Mouse (Mus musculus): Measurements from ENCODE around the gene Olfr1423.
A peak's percentile ranks its signal among the peaks of the same experiment; 100 is the strongest.
"Not testable (repeated sequence)": the region's sequence is repeated elsewhere in the genome, so short reads cannot be mapped to it uniquely, and the experiment has no call there.

Gene Olfr1423

DNA sequence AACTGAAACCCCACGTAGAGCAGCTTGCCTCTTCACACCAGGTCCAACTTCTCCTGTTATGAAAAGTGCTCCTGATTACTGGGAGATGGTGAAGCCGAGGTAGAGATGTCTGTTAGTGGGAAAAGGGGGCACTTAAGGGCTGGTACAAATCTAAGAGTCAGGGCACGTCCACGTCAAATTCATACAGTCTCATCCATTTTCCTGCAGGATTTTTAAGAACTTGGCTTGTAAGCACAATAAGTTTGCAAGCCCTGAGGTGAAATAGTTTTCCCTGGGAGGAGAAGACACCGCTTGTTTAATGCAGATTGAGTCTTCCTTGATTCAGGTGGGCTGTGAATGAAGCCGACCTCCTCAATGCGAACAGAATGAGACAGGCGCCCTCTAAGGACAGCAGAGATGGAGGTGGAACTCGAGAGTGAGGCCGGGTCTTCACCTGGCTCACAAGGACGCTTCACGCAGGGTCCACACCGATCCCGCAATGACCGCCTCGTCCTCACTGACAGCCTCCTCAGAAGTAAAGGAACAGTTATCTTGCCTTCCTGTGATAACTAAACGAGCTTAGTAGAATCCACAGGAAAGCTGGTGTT is 34.7 kb downstream of the Olfr1423 start:
- peak; percentile 33 to 34 for DNase-seq

DNA sequence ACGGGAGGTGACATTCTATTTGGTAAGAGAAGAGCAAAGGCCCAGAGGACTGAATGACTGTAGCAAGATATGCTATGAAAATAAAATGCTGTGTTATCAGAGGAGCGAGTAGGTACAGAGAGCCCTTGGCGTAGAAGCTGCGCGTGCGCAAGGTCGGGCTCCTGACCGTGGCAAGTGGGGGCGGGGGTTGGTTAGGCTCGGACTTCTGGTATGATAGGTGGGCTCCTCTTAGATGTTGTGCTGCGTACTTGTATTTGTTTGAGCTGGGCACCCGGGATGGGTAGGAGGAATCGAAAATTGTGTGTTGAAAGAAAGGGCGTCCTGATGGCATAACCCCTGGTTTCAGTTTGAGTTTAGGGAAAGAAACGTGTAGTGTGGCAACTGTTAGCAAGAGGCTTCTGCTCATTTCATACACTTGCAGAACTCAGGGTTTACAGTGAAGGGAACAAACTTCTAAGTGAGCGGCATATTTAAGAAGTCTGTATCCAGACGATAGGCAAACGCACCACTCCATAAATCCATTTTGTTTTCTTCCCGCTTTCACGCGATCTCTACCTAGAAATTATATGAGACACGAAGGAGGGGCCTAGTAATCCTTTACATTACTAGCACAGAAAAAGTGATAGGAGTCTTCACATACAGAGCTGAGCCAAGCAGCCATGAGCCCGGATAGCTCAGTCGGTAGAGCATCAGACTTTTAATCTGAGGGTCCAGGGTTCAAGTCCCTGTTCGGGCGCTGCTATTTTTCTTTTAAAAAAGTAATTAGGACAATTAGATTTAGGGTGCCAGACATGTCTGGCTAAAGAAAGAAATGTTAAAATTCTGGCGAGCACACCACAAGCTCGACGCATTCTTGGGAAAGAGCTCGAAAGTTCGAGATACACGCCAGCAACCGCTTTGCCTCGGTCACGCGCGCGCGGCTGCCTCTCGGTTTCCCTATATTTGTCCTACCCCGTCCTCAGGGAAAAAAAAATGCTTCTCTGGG is 35.4 kb downstream of the Olfr1423 start:
- DNase-seq: peak; percentile 92 to 94

DNA sequence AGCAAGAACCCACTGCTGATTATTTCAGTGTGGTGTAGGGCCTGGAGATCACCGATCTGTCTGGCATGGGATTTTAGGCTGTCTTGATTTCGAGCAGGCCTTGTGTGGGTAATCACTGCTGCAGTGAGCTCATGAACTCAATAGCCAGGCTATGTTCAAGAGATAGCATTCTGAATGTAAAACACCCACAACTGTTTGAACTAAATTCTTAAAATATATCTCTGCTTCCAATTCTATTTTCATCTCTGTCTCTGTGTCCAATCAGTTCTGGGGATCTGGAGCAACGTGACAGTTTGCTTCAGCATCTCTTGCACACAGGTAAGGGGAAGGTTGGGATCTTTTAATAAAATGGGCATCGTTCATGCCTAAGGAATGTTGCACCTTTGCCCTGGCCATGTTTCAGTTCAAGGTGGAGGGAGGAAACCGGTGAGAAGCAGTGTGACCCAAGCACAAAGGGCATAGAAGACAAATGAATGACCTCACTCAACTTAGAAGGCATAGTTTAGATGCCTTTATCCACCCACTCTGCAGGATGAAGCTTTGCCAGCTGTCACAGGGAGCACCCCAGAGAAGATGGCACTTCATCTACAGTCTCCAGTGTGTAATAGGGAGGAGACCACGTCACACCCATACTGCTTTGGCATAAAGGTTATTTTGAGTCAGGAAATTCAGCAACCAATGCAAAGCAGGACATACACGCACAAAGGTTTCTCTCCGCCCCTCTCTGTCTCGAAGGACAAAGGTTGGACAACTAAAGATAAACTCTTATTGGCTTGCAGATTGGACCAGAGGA is 36.7 kb downstream of the Olfr1423 start:
- DNase-seq: peak; percentile 22 to 26

DNA sequence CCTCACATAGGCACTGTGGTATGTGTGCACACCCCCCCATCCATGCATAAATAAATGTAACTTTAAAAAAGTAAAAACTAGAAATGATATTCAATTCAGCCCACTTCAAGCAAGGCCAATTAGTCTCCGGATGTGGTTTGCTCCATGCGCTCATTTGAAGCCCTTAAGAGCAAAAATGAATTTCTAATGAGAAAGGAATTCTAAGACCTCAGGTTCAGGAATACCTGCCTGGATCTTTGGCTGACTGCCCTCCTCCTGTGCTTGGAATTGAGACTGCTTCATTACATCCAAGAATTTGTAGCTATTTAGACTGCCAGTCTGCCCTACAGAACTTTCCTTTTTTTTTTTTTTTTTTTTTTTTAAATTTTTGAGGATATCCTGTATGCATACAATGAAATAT is 37.5 kb downstream of the Olfr1423 start:
- DNase-seq: no peak

DNA sequence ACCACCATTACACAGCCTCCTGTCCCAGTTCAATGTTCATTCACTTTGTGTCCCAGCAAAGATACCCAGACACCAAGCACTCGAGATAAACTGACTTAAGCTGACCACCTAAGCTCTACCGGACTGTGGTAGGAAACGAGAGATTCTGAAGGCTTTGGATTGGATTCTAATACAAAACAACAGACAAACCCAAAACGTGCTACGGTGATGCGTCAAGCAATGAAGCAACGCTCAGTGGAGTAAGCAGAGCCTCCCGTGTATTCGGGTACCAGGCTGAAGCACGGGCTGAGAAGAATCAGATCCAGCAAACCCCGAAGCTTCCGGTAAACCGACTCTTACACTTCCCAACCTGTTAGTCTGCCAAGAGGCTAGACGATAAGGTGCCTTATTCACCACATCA is 38.3 kb downstream of the Olfr1423 start:
- DNase-seq: no peak

DNA sequence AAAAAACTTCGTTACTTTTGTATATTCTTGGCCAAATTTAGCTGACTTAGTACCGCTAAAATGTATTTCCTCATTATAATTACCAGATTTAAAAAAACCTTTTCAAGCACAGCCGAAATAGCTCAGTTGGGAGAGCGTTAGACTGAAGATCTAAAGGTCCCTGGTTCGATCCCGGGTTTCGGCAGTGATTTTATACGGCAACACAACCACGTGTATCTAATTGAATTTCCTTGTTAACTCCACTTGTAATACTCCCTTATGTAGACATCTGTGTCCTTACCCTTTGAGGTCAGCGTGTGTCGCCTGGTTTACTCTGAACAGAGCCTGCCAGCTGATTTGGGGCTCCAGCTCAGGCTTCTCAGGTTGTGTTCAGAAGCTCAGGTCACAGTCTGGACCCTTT is 39.0 kb downstream of the Olfr1423 start:
- DNase-seq: peak; percentile 89 to 92

DNA sequence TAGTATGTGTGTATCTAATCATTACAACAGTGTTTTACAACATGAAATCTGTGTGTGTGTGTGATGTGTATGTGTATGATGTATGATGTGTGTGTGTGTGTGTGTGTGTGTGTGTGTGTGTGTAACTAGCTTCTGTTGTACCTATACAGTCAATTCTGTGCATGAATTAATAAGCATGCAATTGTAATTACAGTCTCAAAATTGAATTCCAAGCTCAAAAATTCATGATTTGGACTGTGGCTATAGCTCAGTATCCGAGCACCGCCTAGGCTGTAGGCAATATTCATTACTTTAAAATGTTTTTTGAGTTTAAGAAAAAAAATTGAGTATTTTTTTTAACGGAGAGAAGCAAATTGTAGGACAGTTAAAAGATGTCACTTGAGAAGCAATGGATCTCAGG is 39.4 kb downstream of the Olfr1423 start:
- no peak for DNase-seq

DNA sequence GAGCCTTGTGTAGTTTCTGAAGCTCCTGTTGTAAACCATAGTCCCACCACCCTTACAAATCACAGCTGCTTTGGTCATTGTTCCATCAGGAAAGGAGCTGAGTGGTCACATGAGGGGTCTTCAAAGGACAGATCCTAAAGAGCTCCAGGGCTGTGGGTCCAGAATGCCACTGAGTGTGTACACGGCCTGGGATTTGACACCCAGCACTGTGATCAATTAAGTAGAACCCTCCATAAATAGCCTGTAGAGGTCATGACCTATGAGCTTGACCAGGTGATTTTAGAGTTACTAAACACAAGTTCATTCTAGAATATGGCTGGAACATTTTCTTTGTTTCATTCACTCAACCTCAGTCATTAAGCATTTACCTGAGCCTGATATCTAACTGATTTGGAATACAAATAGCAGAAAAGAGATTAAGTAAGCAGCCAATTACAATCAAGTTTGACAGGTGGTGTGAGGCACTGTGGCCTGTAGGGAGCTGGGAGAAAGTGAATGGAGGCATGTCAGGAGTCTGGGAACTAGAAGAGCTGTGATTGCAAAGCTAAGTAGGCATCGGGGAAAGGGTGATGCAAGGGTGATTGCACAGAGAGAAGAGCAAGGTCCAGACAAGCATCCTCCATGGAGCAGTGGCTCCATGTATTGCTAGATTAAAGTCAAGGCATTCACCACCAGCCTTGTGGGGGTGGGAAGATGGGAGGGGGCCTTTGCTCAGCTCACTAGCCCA is 45.2 kb downstream of the Olfr1423 start:
- no peak for DNase-seq

DNA sequence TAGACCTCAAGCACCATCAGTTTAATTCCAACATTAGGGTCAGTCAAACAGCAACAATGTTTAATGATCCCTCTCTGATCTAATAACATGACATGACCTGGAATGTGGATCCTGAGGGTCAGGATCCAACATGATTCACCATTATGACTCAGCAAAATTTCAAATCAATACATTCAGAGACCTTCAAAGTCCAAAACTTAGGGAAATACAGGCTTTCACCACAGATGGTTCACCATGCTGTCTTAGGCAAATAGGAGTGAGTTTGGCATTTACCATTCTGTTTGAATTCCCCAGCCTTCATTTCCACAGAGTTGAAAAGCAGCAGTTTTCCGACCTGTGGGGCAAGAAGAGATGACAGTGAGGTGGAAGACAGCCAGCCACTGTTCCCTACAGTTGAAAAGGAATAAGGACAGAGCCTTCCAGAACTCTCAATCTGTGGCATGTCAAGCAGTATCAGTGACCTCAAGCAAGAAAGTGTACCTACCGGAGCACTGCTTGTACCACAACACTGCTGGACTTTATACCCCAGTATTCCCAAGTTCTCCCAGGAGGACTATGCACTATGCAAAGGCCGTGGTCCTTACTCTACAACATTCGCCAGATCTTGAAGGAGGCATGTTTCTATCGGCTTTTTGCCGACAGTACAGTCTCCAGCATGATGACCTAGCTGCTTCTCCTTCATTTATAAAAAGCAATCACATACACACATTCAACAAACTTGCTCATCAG is 46.2 kb downstream of the Olfr1423 start:
- no peak for DNase-seq

DNA sequence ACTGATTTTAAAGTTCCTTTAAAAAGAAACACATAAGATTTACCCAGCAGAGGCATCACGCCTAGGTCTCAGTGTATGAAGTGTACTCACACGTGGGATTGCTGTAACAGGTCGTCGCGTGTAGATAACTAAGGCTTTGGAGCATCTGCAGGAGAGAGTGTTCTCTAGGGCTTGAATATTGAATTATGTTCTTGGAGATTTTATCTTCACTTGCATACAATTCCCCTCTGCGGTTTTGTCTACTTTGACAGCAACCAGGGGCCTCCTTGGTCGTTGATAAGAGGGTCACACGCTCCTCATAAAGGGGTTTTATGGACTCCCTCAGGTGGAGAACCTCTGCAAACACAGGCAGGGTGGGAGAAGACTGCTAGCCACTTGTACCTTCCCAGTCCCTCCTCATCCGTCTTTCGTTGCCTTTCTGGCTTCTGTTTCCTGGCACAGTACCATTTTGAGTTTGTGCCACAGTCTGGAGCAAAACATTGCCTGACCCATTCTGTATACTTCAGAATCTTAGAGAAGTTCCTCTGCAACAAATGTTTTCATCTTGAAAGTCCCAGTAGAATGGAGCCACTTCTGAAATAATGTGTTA is 48.6 kb downstream of the Olfr1423 start:
- DNase-seq: no peak

DNA sequence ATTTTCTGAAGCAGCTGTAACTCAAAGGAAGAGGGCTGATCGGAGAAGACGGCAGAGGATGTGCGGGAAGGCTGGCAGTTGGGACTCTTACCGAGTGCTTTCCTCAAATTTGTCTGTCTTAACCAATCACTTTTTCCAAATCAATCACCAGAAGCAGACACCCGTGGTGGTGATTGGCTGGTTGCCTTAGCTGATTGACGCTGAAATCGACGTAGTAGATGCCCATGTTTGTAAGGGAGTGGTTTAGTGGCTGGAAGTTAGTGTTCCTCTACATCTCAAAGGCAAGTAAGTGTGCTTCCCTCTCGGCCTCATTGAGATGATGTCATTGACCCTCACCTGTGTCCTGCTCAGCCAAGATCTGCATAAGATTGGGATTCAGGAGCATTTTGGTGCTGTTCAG is 49.1 kb downstream of the Olfr1423 start:
- no peak for DNase-seq

DNA sequence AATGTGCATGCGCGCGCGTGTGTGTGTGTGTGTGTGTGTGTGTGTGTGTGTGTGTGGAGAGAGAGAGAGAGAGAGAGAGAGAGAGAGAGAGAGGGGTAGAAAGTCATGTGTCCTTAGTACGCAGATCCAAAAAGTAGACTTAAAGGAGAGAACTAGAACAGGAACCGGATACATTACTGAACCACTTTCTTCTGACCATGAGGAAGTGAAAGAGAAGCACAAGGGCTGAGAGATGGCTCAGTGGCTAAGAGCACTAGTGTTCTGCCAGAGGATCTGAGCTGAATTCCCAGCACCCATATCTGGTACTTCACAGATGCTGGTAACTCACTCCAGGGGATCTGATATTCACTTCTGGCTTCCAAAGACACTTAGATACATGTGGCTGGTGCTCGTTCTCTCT is 51.8 kb downstream of the Olfr1423 start:
- DNase-seq: peak; percentile 34 to 44

DNA sequence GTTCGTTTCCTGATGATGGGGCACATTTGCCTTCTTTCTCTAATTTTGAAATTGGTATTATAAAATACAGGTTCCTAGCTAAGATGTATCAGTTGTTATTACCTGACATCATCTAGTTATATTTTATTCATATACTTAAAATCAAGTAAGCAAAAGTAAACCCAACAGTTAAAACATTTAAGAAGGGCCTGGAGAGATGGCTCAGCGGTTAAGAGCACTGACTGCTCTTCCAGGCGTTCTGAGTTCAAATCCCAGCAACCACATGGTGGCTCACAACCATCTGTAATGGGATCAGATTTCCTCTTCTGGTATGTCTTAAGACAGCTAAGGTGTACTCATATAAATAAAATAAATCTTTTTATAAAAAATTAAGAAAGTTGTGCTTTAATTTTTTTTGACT is 53.3 kb downstream of the Olfr1423 start:
- no peak for DNase-seq

DNA sequence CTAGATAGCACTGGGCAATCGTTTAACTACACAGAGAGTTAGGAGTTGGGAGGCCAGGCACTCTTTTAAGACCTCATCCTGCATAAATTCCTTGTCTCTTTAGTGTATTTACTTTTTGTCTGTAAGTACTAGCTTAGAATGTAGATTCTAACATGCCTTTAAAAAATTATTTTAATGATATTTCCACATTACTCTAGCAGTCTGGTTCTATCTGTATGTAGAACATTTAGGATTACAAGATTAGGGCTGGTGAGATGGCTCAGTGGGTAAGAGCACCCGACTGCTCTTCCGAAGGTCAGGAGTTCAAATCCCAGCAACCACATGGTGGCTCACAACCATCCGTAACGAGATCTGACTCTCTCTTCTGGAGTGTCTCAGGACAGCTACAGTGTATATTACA is 56.5 kb downstream of the Olfr1423 start:
- DNase-seq: not testable (repeated sequence)

Data from B cell, adult 2 months (primary cell).